Mouse (Mus musculus): Measurements from ENCODE around the gene Gins2.

GRCm38 (mm10) chr8:120563348-120563724, 25.8 kb downstream of the Gins2 start:
- TF ChIP-seq KAT2A (IDR thresholded peaks at IDR 0.05; ENCODE audit: insufficient replicate concordance, low read length) (no peak), EP300 (IDR thresholded peaks at IDR 0.05; ENCODE audit: low read length) (no peak), JUND (conservative IDR thresholded peaks at IDR 0.05; ENCODE audit: low read depth, low read length) (no peak), CTCF (conservative IDR thresholded peaks at IDR 0.05 in 1 of 2, IDR thresholded peaks at IDR 0.05 in 1 of 2; ENCODE audit: low read depth in 2 of 2, low read length in 2 of 2) (no peak), SIN3A (IDR thresholded peaks at IDR 0.05; ENCODE audit: low read length) (no peak), HCFC1 (IDR thresholded peaks at IDR 0.05; ENCODE audit: low read depth, low read length) (no peak), RCOR1 (conservative IDR thresholded peaks at IDR 0.05; ENCODE audit: low read depth, low read length) (no peak)

Data from CH12.LX (cell line).